Mouse (Mus musculus) liver, embryonic 14.5 days (tissue): ENCODE measurements around the gene Rad54l2.

Source experiments
- CTCF ChIP-seq: IDR thresholded peaks from 2 replicates; pipeline ENCODE4 v1.5.1; 2016; ENCODE audit warnings: antibody characterized with exemption, low read depth, control low read depth
- EP300 ChIP-seq: IDR thresholded peaks from 2 replicates; pipeline ENCODE4 v1.6.1; 2016; ENCODE audit warnings: antibody characterized with exemption, low read depth

GRCm38 (mm10) chr9:106739962-106740361 is 49.0 kb downstream of the Rad54l2 start:
- TF ChIP-seq CTCF (no peak), EP300 (no peak)
